Mouse (Mus musculus): ENCODE results near the gene Klhl21. TPM values are rescaled to one million over a fixed set of nuclear protein-coding genes. Genes with fewer than 3 reads are reported as not detected.

The Klhl21 gene
- total RNA-seq, 2 experiments from 2014 or later = 20.5 to 21.4 TPM

DNA sequence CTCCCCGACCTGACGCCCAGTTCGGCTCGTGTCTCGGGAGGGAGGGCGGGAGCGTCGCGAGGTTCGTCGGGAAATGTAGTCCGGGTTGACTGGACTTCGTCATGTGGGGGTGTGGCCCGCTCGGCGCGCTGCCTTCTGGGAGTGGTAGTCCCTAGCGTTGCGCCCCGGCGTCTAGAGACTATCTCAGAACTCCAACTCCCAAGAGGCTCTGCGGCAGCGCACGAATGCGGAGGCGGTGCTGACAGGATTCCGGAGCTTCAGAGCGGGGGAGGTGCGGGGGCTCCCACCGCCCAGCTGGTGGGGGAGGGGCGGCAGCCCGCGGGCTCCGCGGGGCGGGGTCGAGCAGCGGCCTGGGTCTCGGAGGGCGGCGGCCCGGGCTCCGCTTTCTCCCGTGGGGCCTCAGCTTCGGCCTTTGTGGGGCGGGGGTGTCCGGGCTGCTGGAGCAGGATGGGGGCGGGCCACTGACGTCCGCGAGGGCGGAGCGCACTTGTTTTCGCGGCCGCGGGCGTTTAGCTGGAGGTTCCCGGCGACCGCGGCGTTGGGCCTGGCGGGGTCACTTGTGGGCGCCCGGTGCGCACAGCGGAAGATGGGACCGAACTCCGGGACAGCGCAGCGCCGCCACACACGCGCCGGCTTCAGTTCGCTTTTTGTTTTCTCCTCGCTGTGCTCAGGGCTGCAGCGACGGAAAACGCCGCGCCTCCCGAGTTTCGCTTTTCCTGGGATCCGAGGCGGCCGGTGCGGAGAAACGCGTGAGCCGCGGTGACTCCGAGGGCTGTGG, 12.2 kb upstream of the Klhl21 start, which contains the start of gene Phf13:
Phf13 (minus strand) TSS at position 86 of the 778 bp plus-strand sequence.
- peak; percentile 98 to 99 for DNase-seq

DNA sequence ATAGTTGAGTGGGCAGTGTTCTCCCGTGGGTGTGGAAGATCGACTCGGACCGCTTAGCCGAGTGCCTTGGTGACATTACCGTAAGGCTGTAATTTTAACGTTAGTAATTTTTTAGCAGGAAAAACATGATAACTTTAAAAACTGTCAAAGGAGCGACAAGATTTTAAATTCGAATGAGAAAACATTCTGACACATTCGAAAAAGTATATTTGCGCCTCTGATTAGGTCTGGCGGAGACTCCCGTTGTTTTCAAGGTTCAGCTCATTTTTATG, 11.7 kb upstream of the Klhl21 start:
- DNase-seq = no peak

DNA sequence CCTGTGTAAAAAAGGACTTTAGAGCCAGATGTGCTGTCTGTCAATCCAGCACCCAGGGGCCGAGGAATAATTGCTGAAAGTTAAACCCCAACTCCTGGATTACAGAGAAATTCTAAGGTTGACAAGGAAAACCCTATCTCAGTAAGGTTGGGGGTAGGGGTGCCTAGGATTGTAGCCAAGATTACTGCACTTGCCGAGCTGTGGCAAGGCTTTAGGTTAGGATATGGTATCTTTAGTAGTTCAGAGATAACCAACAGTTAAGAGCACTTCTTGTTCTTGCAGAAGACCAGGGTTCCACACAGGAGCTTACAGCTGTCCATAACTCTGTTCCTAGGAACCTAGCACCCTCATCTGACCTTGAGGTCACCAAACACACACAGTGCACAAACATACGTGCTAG, 10.9 kb upstream of the Klhl21 start:
- no peak for DNase-seq

DNA sequence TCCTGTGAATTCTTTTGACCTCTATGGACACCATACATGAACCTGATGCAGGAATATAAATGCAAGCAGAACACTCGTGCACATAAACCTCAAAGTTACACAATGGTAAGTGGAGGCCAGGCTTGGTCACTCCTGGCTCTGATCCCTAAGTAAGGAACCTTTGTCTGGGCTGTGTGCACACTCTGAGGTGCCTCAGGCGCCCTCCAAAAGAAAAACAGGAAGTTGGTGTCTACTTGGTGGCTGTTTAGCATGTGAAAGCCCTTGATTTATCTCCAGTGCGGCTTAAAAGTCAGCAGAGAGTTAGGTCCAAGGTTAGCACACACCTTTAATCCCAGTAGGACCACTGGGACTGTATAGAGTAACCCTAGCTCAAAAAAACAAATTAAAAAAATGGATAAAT, 9.1 kb upstream of the Klhl21 start:
- DNase-seq = no peak

DNA sequence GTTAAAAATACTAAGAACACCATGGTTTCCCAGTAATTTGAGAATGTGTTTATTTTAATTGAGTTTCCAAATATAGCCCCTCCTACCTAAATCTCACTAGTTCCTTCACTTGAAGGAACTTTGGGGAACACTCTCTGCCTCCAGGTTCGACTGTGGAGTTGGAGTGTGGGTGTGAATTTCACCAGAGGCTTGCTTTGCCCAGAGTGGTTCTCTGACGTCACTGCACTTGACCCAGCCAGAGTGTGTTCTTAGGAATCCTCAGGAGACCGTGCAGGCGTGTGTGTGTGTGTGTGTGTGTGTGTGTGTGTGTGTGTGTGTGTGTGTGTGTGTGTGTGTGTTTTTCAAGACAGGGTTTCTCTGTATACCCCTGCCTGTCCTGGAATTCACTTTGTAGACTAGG, 7.7 kb upstream of the Klhl21 start:
- DNase-seq = no peak

DNA sequence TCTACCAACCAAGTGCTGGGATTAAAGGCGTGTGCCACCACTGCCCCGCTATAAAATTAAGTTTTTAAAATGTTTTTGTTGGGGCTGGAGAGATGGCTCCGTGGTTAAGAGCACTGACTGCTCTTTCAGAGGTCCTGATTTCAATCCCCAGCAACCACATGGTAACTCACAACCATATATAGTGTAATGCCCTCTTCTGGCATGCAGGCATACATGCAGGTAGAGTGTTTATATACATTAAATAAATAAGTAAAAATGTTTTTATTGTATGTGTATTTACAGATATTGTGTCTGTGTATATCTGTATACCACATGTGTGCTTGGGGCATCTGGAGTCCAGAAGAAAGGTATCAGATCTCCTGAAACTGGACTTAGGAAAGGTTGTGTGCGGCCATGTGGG, 7.3 kb upstream of the Klhl21 start:
- DNase-seq = no peak

DNA sequence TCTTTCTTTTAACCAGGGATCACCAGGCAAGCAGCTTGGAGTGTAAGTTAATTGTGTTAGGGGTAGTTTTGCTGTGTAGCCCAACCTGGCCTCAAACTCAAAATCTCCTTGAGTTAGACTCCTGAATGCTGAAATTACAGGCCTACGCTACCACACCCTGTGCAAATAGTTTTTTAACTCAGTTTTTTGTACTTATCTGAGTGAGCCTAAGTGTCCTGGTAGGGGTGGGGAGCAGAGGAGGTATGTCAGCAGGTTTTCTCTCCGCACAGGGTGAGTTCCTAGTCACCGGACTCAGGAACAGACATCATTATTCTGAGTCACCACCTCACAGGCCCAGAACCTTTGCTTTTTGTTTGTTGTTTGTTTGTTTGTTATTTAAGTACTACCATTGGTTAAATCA, 6.5 kb upstream of the Klhl21 start:
- DNase-seq = no peak

DNA sequence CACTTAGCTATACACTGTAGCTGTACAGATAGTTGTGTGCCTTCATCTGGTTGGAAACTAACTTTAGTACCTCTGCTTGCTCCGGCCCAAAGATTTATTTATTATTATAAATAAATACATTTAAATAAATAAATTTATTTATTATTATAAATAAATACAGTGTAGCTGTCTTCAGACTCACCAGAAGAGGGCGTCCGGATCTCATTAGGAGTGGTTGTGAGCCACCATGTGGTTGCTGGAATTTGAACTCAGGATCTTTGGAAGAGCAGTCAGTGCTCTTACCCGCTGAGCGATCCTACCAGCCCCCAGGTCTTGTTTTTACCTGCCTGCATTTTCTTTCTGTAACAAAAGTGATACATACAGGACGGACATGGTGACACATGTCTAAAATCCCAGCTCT, 2.5 kb upstream of the Klhl21 start:
- DNase-seq = no peak

DNA sequence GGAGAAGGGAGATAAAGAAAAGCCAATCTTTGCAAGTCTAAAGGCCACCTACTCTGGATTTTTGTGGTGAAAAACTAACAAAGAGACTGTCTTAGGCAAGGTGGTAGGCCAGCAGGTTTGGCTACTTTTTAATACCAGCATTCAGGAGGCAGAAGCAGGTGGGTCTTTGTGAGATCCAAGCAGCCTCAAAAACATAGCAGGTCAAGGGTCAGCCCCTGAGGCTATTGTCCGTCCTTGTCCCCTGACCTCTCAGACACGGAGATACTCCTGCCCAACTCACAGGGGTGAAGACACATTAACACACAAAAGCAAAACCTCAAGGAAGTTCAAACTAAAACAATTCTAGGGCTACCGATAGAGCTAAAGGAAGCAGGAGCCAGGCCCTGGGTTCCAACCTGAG, 1.8 kb upstream of the Klhl21 start:
- DNase-seq = no peak

DNA sequence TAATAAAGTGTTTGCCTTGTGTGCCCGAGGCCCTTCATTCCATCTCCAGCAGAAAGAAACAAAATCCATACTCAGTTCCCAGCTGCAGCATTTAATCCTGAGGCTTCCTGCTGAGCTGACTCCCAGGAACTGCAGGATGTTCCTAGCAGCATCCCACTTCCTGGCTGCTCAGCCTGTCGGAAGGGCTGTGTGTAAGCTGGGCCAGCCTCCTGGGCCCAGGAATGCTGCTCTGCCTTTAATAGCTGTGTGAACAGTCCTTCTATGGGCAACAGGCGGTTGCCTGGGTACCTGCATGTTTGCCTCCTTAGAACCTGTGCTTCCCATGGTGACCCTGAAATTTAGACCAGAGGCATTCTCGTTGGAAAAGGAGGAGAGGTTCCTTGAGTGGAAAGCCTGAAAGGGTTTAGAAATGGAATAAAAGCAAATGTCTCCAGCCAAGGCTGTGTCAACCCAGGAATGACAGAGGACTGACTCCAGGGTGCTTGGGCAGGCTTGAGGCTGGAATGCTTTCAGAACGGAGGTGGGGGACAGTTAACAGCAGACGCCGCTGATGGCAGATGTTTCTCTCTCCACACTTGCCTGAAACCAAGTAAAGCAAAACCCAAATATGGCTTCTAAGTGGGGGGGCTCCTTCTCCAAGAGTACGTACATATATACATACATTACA, 989 bp upstream of the Klhl21 start:
- DNase-seq = no peak

DNA sequence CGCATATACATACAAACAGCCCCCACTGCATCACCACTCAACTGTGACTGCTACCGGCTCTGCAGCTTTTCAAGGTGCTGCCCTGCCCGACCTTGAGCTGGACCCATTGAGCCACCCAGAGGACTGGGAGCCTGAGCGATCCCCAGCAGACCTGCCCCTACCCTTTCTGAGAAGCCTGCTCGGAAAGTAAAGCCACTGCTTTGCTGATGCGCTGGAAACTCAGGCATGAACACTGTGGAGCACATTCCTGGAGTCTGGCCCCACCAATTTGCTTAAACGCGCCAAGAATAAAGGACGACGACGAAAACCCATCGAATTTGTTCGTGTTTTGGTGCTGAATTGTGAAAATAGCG, 479 bp upstream of the Klhl21 start:
- DNase-seq = no peak

DNA sequence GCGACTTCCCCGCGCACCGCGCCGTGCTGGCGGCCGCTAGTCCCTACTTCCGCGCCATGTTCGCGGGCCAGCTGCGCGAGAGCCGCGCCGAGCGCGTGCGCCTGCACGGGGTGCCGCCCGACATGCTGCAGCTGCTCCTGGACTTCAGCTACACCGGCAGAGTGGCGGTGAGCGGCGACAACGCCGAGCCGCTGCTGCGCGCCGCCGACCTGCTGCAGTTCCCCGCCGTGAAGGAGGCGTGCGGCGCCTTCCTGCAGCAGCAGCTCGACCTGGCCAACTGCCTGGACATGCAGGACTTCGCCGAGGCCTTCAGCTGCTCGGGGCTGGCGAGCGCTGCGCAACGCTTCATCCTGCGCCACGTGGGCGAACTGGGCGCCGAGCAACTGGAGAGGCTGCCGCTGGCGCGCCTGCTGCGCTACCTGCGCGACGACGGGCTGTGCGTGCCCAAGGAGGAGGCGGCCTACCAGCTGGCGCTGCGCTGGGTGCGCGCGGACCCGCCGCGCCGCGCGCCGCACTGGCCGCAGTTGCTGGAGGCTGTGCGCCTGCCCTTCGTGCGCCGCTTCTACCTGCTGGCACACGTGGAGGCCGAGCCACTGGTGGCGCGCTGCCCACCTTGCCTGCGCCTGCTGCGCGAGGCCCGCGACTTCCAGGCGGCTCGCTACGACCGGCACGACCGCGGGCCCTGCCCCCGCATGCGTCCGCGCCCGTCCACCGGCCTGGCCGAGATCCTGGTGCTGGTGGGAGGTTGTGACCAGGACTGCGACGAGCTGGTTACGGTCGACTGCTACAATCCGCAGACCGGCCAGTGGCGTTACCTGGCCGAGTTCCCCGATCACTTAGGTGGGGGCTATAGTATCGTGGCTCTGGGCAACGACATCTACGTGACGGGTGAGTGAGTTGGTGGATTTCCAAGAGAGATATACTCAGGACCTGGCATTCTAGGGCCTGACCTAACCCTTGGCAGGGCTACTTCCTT, 761 bp downstream of the Klhl21 start:
- peak; percentile 71 to 74 for DNase-seq

DNA sequence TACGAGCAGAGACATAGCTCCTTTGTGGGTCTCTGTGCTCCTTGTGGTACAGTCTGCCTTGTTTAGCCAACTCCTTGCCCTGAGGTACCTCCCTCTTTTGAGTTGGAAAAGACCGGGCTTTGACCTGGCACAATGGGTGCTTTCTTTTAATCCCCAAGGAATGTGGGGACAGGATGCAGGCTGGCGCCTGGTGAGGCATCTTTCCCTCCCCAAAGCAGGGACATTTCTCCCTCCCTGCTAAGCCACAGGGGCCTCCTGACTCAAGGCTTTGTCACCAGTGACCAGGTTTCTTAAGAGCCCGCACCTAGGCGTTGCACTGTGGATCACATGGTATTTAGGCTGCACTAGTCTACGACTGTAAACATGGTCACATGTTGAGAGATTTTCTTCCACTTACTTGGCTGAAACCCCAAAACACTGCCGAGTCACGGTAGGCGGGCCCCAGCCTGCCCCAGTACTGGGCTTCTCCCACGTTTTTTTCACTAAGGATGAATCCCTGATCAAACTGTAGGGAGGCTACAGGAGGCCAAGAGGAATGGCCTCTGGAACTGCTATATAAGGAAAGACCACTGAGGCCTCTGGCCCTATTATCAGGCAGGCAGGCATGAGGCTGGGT, 1.6 kb downstream of the Klhl21 start:
- DNase-seq = no peak

DNA sequence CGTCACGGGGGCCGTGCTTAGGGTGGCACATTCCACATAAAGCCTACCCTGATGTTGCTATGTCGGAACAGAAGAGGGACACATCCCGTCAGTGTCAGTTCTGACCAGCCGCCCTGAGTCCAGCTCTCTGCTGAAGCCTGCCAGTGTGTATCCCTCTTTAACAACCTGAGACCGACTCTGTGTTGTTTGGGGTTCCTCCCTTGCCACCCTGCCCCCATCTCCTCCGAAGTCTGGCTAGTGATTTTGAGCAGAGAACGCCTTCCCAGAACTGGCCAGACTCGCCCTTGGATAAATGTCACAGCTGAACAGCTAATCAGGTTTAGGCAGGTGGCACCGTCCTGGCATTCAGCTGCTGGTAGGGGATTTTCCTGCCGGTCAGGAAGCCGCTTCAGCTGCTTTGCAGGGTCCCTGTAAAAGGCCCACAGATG, 2.1 kb downstream of the Klhl21 start:
- DNase-seq = no peak

DNA sequence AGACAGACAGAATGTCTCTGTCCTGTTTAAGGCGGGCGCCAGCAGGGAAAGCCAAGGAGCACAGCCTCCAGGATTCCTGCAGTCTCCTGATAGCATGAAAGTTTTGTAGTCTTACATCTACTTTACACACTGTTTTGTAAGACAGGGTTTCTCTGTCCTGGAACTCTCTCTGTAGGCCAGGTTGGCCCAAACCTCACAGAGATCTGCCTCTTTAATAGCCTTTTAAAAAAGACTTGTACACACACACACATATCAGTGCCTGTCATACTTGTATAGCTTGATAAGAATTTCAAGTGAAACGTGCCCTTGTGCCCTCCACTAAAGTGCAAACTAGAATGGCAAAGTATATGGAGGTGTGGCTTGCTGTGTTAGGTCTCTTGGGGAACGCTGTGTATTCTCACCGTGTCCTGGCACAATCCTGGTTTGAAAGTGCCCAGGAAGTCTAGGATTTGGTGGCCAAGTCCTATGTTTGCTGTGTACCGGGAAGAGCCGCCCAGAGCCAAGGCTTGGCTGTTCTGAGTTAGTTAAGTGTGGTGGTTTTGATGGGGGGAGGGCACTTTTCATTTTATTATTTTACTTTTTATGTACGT, 2.7 kb downstream of the Klhl21 start:
- no peak for DNase-seq

DNA sequence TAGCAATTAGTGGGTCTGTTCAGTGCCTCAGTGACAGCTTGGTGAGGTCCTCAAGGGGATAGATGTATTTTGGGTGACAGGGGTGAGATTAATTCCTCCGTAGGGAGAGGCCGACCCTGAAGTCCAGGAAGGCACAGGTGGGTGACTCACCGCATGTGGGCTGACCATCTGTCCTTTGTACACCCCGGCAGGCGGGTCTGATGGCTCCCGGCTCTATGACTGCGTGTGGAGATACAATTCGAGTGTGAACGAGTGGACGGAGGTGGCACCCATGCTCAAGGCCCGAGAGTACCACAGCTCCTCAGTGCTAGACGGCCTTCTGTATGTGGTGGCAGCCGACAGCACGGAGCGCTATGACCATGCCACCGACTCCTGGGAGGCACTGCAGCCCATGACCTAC, 3.5 kb downstream of the Klhl21 start:
- DNase-seq = no peak

DNA sequence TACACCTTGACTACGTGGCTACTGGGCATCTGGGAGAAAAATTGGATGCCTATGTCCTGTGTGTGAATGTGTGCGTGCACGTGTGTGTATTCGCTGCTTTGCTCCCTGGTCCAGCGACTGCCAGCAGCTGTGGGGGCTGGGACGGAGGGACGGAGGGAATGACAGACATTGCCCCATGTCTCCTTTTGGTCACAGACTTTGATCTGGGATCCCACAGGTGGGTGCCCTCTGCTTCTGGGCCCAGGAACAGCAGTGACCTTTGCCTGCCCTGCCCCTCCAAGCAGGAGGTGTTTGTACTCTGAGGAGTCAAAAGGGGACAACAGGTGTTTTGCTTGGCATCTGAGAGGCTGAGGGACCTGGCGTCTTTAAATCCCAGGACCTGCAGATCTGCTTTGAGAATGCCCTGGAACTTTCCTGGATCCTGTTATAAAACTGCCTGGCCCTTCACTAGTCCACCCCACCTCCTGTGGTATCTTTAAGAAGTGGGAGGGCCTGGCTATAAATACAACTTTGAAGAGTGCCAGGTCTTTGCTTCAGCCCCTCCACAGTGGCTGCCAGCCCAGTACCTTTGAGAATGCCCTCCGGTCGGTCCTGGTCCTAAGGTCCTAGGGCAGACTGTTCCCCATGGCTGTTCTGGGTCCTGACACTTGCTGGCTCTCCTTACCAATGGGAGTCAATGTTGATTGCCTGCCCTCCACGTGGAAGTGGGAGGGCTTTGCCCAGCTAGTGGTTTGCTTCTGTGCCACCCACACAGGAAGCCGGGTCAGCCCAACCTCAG, 4.6 kb downstream of the Klhl21 start:
- no peak for DNase-seq

DNA sequence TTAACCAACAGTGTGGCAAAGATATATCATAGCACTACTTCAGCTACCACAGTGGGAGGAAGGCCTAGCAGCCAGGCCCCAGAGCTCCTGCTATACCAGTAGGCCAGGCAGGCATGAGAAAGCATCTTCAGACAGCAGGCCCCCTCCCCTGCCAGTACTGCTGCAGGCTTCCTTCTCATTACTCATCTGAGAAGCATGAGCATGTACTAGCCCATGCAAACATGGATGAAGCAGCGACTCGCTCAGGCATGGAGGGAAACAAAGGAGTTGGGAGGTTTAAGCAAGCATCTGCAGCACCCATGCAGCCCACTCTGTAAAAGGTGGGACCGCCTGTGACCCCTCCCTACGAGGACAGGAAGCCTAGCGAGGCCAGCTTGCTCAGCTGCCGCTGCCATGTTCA, 10.5 kb downstream of the Klhl21 start:
- no peak for DNase-seq

DNA sequence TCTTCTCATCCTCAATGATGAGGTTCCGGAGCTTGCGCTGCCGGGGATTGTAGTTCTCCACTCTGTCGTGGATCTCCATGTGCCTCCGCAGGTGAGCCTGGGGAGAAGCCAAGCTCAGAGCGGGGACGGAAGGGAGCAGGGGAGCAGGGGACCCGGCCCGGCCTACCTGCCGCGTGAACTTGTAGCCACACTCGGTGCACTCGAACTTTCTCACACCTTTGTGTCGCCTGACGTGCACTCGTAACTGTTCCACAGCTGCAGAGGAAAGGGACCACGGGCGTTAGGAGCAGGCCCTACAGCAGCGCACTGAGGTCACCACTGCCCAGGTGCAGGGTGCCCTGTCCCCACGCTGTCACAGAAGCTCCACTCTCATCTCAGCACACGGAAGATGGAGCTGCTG, 11.4 kb downstream of the Klhl21 start:
- no peak for DNase-seq

DNA sequence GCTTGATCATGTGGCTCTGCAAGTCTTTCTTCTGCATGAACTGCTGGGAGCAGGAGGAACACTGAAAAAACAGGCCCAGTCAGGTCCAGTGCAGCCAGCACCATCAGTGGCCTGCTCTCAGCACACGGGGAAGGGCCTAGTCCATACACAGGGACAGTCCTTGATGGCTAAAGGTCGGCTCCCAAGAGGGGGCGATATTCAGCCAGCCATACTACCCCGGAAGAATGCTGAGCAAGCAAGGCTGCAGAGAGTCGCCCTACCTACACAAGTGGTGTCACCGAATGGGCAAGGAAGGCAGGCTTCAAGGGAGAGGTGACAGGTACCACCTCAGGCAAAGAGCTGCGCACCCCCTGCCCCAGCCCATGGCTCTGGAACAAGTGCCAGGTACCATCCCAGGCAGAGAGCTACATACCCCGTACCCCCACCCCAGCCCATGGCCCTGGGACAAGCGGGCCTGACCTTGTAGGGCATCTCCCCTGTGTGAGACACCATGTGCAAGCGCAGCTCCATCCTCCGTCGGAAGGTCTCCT, 13.0 kb downstream of the Klhl21 start:
- DNase-seq = no peak

DNA sequence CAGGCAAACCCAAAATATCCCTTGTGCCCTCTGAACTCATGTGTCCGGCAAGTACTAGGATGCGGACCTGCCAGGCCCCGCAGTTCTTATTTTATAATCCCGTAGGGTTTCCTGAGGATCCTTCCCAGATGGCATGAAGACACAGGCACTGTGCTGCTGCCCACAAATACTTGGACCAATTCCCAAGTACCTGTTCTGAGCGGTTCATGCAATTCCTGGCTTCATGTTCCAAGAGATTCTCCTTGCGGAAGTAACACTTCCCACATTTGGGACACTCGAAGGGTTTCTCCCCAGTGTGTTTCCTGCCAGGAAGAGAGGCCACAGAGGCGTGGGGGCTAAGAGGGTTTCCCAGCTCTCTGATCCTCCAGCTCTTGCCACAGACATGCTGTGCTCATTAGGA, 13.9 kb downstream of the Klhl21 start:
- no peak for DNase-seq

Data from layer of hippocampus, postnatal 36 days (tissue).